Mouse (Mus musculus): ENCODE measurements around the gene Bcl2l12.

DNA sequence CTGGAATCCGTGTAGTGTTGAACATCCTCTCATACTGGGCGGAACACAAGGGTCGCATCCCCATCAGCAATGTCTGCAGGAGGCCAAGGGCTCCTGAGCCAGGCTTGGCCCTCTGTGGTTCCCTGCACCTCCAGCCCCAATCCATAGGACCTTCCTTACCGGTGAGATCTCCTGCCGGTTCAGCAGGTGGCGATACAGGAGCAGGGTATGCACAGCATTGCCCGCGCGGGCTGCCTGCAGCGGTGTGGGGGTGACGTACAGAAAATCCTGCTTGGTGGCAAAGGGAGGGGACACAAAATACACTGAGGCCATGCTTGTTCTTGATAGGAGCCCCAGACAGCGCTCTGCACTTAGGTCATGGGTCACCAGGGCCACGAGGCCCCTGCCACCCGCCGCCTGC is 31.9 kb downstream of the Bcl2l12 start:
- no peak for TF ChIP-seq MAFK (IDR thresholded peaks at IDR 0.05; ENCODE audit: borderline replicate concordance, low read depth, low read length)
- no peak for TF ChIP-seq GABPA (IDR thresholded peaks at IDR 0.05; ENCODE audit: low read depth, low read length)
